Mouse (Mus musculus): ENCODE results near the gene Rhbdd2.

GRCm38 (mm10) chr5:135676696-135677095 lies 44.3 kb downstream of the Rhbdd2 start:
- TF ChIP-seq EP300 (IDR thresholded peaks at IDR 0.05; ENCODE audit: insufficient read depth, low read depth, low read length) (no peak), CTCF (IDR thresholded peaks at IDR 0.05) (no peak)
